Mouse (Mus musculus) brain, embryonic 14.5 days (tissue): Measurements from ENCODE around the gene Zfp69.

Experiments
- CTCF ChIP-seq: fragments of 200-500 bp; IDR thresholded peaks from 2 replicates; pipeline ENCODE4 v1.5.1; 2012; ENCODE audit warnings: inconsistent platforms, mild to moderate bottlenecking, moderate library complexity, borderline replicate concordance; ENCODE audit not compliant: insufficient read depth, insufficient read length; ENCODE audit errors: extremely low read depth
- POLR2A ChIP-seq: fragments of 200-500 bp; IDR thresholded peaks from 2 replicates; pipeline ENCODE4 v1.6.1; 2012; ENCODE audit warnings: mild to moderate bottlenecking, inconsistent platforms, borderline replicate concordance; ENCODE audit not compliant: poor library complexity, insufficient read depth, insufficient read length, severe bottlenecking; ENCODE audit errors: extremely low read depth

DNA sequence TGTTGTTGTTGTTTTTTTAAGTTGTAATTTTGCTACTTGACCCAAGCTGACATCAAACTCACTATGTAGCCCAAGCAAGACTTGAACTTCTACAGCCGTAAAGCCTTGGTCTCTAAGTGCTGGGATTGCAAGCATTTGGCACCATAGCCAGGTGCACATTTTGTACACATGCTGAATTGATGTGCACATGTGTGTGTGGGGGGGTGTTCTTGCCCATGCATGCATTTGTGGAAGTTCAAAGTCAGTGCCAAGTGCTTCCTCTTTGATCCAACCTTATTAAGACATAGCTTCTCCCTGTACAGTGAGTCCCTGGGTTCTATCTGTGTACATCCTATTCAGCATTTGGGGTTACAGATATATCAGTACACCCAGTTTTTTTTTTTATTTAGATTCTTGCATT is 4.1 kb upstream of the Zfp69 start:
- TF ChIP-seq CTCF (no peak), POLR2A (no peak)
